Mouse (Mus musculus) MEL (cell line): ENCODE measurements around the gene Ifi202b. TPM values are rescaled to one million over a fixed set of nuclear protein-coding genes. Genes with fewer than 3 reads are reported as not detected.
"Not testable (repeated sequence)": the region's sequence is repeated elsewhere in the genome, so short reads cannot be mapped to it uniquely, and the experiment has no call there.

Source experiments
- DNase-seq: peaks from one replicate; pipeline ENCODE4 v3.0.0; 2011; ENCODE audit warnings: low read depth, low spot score
- H3K27ac ChIP-seq: 2 replicates; pipeline ENCODE4 v1.5.1; 2012; ENCODE audit warnings: low read depth, mild to moderate bottlenecking, control low read depth, low read length, moderate library complexity; ENCODE audit not compliant: control insufficient read depth
- H3K27me3 ChIP-seq, 2 experiments: fragments of 150-350 bp in 1 of 2; sonication (generic) in 1 of 2; 2 replicates each; pipeline ENCODE4 v1.6.1; 2012; ENCODE audit warnings: low read length in 2 of 2, mild to moderate bottlenecking in 2 of 2, improper control_type of control experiment in 1 of 2, moderate library complexity in 1 of 2; ENCODE audit not compliant: insufficient read depth in 2 of 2, control insufficient read depth in 1 of 2
- H3K36me3 ChIP-seq, 2 experiments: 2 replicates each; pipeline ENCODE4 v1.6.1; 2012 to 2014; ENCODE audit warnings: low read length in 2 of 2, improper control_type of control experiment in 1 of 2, inconsistent platforms in 1 of 2, mild to moderate bottlenecking in 1 of 2; ENCODE audit not compliant: insufficient read depth in 2 of 2, control insufficient read depth in 1 of 2
- H3K4me1 ChIP-seq, 2 experiments: fragments of 150-350 bp in 1 of 2; sonication (generic) in 1 of 2; 2 replicates each; pipeline ENCODE4 v1.6.1; 2012; ENCODE audit warnings: low read length in 2 of 2, improper control_type of control experiment in 1 of 2, mild to moderate bottlenecking in 1 of 2; ENCODE audit not compliant: insufficient read depth in 2 of 2, control insufficient read depth in 1 of 2
- H3K4me3 ChIP-seq, 2 experiments: fragments of 150-350 bp in 1 of 2; sonication (generic) in 1 of 2; 2 replicates each; pipeline ENCODE4 v1.5.1; 2012; ENCODE audit warnings: low read depth in 2 of 2, low read length in 2 of 2, mild to moderate bottlenecking in 2 of 2, moderate library complexity in 2 of 2, control low read depth in 1 of 2, improper control_type of control experiment in 1 of 2; ENCODE audit not compliant: control insufficient read depth in 1 of 2, insufficient read depth in 1 of 2
- H3K79me2 ChIP-seq: 2 replicates; pipeline ENCODE4 v1.6.1; 2012; ENCODE audit warnings: mild to moderate bottlenecking, low read length, moderate library complexity; ENCODE audit not compliant: control insufficient read depth, poor library complexity, insufficient read depth
- H3K9ac ChIP-seq: 2 replicates; pipeline ENCODE4 v1.6.1; 2012; ENCODE audit warnings: low read depth, mild to moderate bottlenecking, control low read depth, low read length, moderate library complexity; ENCODE audit not compliant: control insufficient read depth, poor library complexity, severe bottlenecking
- H3K9me3 ChIP-seq: fragments of 150-350 bp; sonication (generic); replicated peaks from 2 replicates; pipeline ENCODE4 v1.6.1; 2012; ENCODE audit warnings: mild to moderate bottlenecking, low read length, improper control_type of control experiment, moderate library complexity; ENCODE audit not compliant: insufficient read depth
- BHLHE40 ChIP-seq: IDR thresholded peaks from 2 replicates; pipeline ENCODE4 v1.6.1; 2012; ENCODE audit warnings: low read depth, mild to moderate bottlenecking, inconsistent platforms, low read length, improper control_type of control experiment, borderline replicate concordance
- CHD1 ChIP-seq: IDR thresholded peaks from 2 replicates; pipeline ENCODE4 v1.6.1; 2012; ENCODE audit warnings: low read depth, mild to moderate bottlenecking, inconsistent platforms, low read length, improper control_type of control experiment
- ELF1 ChIP-seq: IDR thresholded peaks from 2 replicates; pipeline ENCODE4 v1.6.1; 2014; ENCODE audit warnings: low read depth, mild to moderate bottlenecking, inconsistent platforms, low read length, improper control_type of control experiment, moderate library complexity
- EP300 ChIP-seq, 2 experiments: IDR thresholded peaks; 2 replicates each; pipeline ENCODE4 v1.6.1; 2011; ENCODE audit warnings: improper control_type of control experiment in 2 of 2, low read length in 2 of 2, low read depth in 1 of 2, mild to moderate bottlenecking in 1 of 2
- HCFC1 ChIP-seq: IDR thresholded peaks from 2 replicates; pipeline ENCODE4 v1.6.1; 2012; ENCODE audit warnings: low read depth, mild to moderate bottlenecking, inconsistent platforms, low read length, improper control_type of control experiment, moderate library complexity
- JUND ChIP-seq: IDR thresholded peaks from 2 replicates; pipeline ENCODE4 v1.6.1; 2011; ENCODE audit warnings: low read depth, mild to moderate bottlenecking, improper control_type of control experiment, low read length
- MEF2A ChIP-seq: IDR thresholded peaks from 2 replicates; pipeline ENCODE4 v1.6.1; 2014; ENCODE audit warnings: low read depth, mild to moderate bottlenecking, inconsistent platforms, low read length, improper control_type of control experiment; ENCODE audit not compliant: poor library complexity, insufficient replicate concordance, severe bottlenecking; ENCODE audit errors: extremely low read depth
- MYB ChIP-seq: IDR thresholded peaks from 2 replicates; pipeline ENCODE4 v1.6.1; 2011; ENCODE audit warnings: mild to moderate bottlenecking, low read depth, low read length, improper control_type of control experiment
- MYC ChIP-seq: IDR thresholded peaks from 2 replicates; pipeline ENCODE4 v1.6.1; 2011; ENCODE audit warnings: low read depth, mild to moderate bottlenecking, low read length, improper control_type of control experiment, moderate library complexity
- POLR2A ChIP-seq, 2 experiments: IDR thresholded peaks; 2 replicates each; pipeline ENCODE4 v1.6.1; 2011 to 2012; ENCODE audit warnings: low read length in 2 of 2, mild to moderate bottlenecking in 2 of 2, control low read depth in 1 of 2, improper control_type of control experiment in 1 of 2, low read depth in 1 of 2, moderate library complexity in 1 of 2; ENCODE audit not compliant: control insufficient read depth in 1 of 2, insufficient read depth in 1 of 2, poor library complexity in 1 of 2
- POLR2AphosphoS5 ChIP-seq: IDR thresholded peaks from 2 replicates; pipeline ENCODE4 v1.6.1; 2012; ENCODE audit warnings: low read depth, borderline replicate concordance, mild to moderate bottlenecking, inconsistent platforms, low read length, moderate library complexity, mixed read lengths
- TAL1 ChIP-seq: IDR thresholded peaks from 2 replicates; pipeline ENCODE4 v1.6.1; 2012; ENCODE audit warnings: mild to moderate bottlenecking, inconsistent platforms, low read length, moderate library complexity, mixed read lengths
- USF2 ChIP-seq, 2 experiments: IDR thresholded peaks; 2 replicates each; pipeline ENCODE4 v1.6.1; 2011 to 2012; ENCODE audit warnings: improper control_type of control experiment in 2 of 2, low read length in 2 of 2, borderline replicate concordance in 1 of 2, inconsistent platforms in 1 of 2, low read depth in 1 of 2, mild to moderate bottlenecking in 1 of 2; ENCODE audit not compliant: insufficient read depth in 1 of 2
- ZC3H11A ChIP-seq: IDR thresholded peaks from 2 replicates; pipeline ENCODE4 v1.6.1; 2012; ENCODE audit warnings: low read depth, mild to moderate bottlenecking, inconsistent platforms, low read length, improper control_type of control experiment
- ZKSCAN1 ChIP-seq: IDR thresholded peaks from 2 replicates; pipeline ENCODE4 v1.6.1; 2012; ENCODE audit warnings: low read depth, mild to moderate bottlenecking, inconsistent platforms, low read length, improper control_type of control experiment, moderate library complexity
- ZNF384 ChIP-seq: IDR thresholded peaks from 2 replicates; pipeline ENCODE4 v1.6.1; 2012; ENCODE audit warnings: low read depth, mild to moderate bottlenecking, inconsistent platforms, low read length, improper control_type of control experiment
- polyA plus RNA-seq, 2 experiments: library from polyadenylated mRNA; stranded (reverse) in 1 of 2; unstranded in 1 of 2; fragments of >175 nt in 1 of 2; fragments of >200 nt in 1 of 2; gene quantifications; 2 replicates each; pipeline versions ENCODE4 v1.2.1 to v1.2.4; 2012; ENCODE audit warnings: low replicate concordance in 2 of 2, low read depth in 1 of 2; ENCODE audit not compliant: insufficient read length in 2 of 2, insufficient read depth in 1 of 2, missing spikeins in 1 of 2
- total RNA-seq: library from RNA; depleted of rRNA; stranded (reverse); fragments of 300-350 nt; gene quantifications from 2 replicates; pipeline ENCODE4 v1.2.3, GENCODE M21; 2012

Ifi202b gene
- total and polyA plus RNA-seq, 3 experiments: not detected

DNA sequence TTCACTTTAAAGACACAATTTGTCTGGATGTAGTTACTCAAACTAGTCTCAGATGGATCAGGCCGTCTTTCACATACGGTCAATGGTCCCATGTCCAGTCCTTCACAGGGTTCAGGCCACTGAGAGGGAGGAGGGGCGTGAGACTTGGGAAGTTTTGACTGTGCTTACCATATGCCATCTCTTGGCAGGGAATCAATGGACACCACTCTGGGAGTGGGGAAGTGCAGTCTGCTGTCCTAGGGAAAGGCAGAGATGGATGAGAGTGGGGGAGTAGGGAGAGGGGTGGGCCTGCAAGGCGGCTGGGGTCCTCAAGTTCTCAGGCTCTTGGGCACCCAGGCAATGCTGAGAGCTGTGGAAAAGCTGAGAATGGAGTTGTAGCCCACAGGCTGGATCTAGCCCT is 12.5 kb upstream of the Ifi202b start:
- no peaks in the 10 kb centered on the region for H3K27me3 ChIP-seq
- no peaks in the 10 kb centered on the region for H3K79me2 ChIP-seq
- H3K9me3 ChIP-seq: no peaks in the 10 kb centered on the region
- no peak overlapping the region for H3K4me3 ChIP-seq
- TF ChIP-seq CHD1: no peak
- TF ChIP-seq ZKSCAN1: no peak
- TF ChIP-seq ELF1: no peak
- no peak for TF ChIP-seq BHLHE40
- no peak for TF ChIP-seq POLR2A (IDR thresholded peaks at IDR 0.05; ENCODE audit: control insufficient read depth in 1 of 2, insufficient read depth in 1 of 2, low read depth in 1 of 2, low read length in 2 of 2, poor library complexity in 1 of 2)
- TF ChIP-seq MYC: no peak
- TF ChIP-seq MEF2A: no peak
- TF ChIP-seq EP300 (IDR thresholded peaks at IDR 0.05; ENCODE audit: low read depth in 1 of 2, low read length in 2 of 2): no peak
- TF ChIP-seq USF2 (IDR thresholded peaks at IDR 0.05; ENCODE audit: borderline replicate concordance in 1 of 2, insufficient read depth in 1 of 2, low read depth in 1 of 2, low read length in 2 of 2): no peak
- TF ChIP-seq JUND: no peak
- no peak for TF ChIP-seq HCFC1
- no peak for TF ChIP-seq TAL1
- TF ChIP-seq POLR2AphosphoS5: no peak
- TF ChIP-seq ZNF384: no peak
- TF ChIP-seq MYB: no peak
- TF ChIP-seq ZC3H11A: no peak
- H3K36me3 ChIP-seq: no peaks in the 10 kb centered on the region
- no peak for DNase-seq
- H3K27ac ChIP-seq: no peak overlapping the region
- no peak overlapping the region for H3K9ac ChIP-seq
- H3K4me1 ChIP-seq: no peaks in the 10 kb centered on the region

DNA sequence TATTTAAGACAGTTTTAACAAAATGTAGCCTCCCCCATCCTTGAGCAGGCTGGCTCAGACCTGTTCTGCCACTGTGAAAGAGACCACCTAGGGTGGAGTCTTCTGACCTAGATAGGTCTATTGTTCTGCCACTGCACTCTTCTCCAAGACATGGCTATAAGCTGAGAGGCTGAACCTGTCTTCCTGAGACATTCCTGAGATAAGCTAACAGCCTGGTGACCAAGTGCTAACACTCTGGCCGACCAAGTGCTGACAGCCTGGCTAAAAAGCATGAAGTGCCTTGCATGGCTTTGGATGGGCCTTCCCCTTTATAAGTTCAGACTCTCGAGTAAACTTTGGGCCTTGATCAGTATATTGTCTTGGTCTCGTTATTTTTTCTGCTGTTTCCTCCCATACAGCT is 1.5 kb downstream of the Ifi202b start:
- H3K79me2 ChIP-seq: not testable (repeated sequence)

More for the DNA sequence above, 1.5 kb downstream of the Ifi202b start:
- H3K36me3 ChIP-seq, H3K27me3 ChIP-seq, H3K9ac ChIP-seq, DNase-seq, H3K4me3 ChIP-seq, H3K4me1 ChIP-seq, H3K9me3 ChIP-seq, H3K27ac ChIP-seq: not testable (repeated sequence)
